Mouse (Mus musculus) left cerebral cortex, adult 2 months (tissue): ENCODE results near the gene Serpinb1c. TPM values are rescaled to one million over a fixed set of nuclear protein-coding genes. Genes with fewer than 3 reads are reported as not detected.
"Not testable (repeated sequence)": the region's sequence is repeated elsewhere in the genome, so short reads cannot be mapped to it uniquely, and the experiment has no call there.

Experiments
- DNase-seq, 2 experiments: peaks; one replicate each; pipeline ENCODE4 v3.0.0; 2021 to 2022; ENCODE audit warnings: low spot score in 2 of 2, mixed read lengths in 1 of 2; ENCODE audit errors: extremely low spot score in 1 of 2
- H3K27ac ChIP-seq: fragments of 200-600 bp; 2 replicates; pipeline ENCODE4 v1.8.1; 2022
- H3K4me3 ChIP-seq: fragments of 200-600 bp; 2 replicates; pipeline ENCODE4 v1.8.1; 2022
- CTCF ChIP-seq: fragments of 200-600 bp; IDR thresholded peaks from 2 replicates; pipeline ENCODE4 v1.8.1; 2022; ENCODE audit warnings: antibody characterized with exemption, mild to moderate bottlenecking, moderate library complexity
- intact Hi-C: fragments of 180-260 bp; cut with DNase I; formaldehyde crosslinking; loops from one replicate; pipeline ENCODE4 v1.15.1; 2025
- total RNA-seq, 2 experiments: library from RNA; stranded (reverse); gene quantifications; 2 replicates each; pipeline ENCODE4 v1.2.3; 2021

Serpinb1c gene
- total RNA-seq, 2 experiments from 2014 or later, result not detected

DNA sequence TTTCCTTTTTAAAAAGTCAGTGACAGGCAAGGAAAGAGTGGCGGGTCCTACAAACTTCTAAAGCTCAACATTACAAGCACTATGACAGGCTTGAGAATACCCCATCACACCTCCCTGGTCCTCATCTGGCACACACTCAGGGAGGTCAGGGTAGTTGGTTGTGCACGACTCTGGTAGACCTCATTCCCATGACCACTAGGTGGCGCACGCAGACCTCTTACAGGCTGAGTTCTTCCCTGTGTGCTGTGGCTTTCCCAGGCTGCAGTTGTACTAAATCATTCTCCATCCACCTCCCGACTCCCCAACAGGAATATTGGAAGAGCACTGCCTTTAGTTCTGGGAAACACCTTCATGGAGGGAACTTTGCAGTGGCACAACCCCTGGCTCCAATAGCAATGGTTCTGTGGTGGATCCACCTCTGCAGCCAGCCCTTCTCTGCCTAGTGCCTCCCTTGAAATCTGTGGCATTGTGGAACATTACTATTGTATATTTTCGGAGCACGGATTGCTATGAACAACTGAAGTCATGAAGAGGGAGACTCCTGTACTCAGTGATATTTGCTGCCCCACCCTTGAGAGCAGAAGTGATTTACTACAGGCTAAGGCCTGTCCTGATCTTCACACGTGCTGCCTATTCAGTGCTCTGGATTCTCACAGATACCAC, 5.3 kb upstream of the Serpinb1c start:
- no peak overlapping the region for H3K27ac ChIP-seq
- DNase-seq, result peak; percentile 87 to 92
- intact Hi-C loops, result loop anchor here (1.0 to 5.0 kb wide), 6 partner anchors 61 to 991 kb away; partner anchors contain the start of gene Serpinb6b
- peak; percentile 98 for TF ChIP-seq CTCF
- no peak overlapping the region for H3K4me3 ChIP-seq

DNA sequence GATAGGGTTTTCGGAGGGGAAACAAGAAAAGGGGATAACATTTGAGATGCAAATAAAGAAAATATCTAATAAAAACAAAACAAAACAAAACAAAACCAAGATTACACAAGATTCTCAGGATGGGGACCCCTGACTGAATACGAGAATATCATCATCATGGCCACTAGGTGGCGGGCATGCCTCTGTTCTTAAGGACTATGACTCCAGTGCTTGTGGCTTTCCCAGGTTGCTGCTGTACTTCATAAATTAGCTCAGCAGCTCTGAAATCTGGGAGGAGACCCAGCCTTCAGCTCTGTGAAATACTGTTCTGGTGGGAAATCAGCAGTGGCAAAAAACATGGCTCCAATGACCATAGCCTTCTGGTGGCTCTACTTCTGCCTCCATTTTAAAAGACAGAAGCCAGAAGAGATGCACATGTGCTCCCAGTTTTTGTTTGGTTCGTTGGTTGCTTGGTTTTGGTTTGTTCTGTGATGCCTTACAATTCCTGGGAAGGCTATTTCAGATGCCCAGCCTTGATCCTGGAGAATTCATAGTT, 4.5 kb upstream of the Serpinb1c start:
- no peak overlapping the region for H3K27ac ChIP-seq
- intact Hi-C loops, result loop anchor here (1.0 to 5.0 kb wide), 6 partner anchors 62 to 992 kb away; partner anchors contain the start of gene Serpinb6b
- H3K4me3 ChIP-seq, result no peak overlapping the region
- peak; percentile 51 to 67 for DNase-seq
- peak; percentile 87 for TF ChIP-seq CTCF

DNA sequence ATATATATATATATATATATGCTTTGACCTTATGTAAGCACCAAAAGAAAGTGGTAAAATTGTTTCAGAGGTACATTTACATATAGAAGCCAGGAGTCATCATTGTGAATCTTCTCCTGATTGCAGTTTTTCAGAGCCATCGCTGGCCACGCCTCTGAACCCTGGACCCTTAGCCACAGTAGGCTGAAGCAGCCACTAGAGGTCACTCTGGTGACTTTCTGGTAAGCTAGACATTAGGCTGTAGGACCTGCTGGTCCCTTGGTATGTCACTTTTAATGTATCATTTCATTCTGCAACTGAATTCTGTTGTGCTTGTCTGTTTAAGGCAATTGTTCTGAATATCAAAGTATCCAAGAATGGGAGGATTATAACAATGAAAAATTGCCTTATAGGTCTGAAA, 2.6 kb upstream of the Serpinb1c start:
- Histone ChIP-seq H3K27ac (no peak overlapping the region), H3K4me3 (no peak overlapping the region)
- TF ChIP-seq CTCF, result peak; percentile 56
- DNase-seq, result peak; percentile 13 to 32
- intact Hi-C loops, result loop anchor here (5.0 kb wide), 1 partner anchor 662 kb away; no protein-coding TSS in a partner anchor

GRCm38 (mm10) chr13:32899114-32899513, 1.1 kb upstream of the Serpinb1c start:
- H3K4me3 ChIP-seq, DNase-seq, intact Hi-C loops, H3K27ac ChIP-seq: not testable (repeated sequence)

DNA sequence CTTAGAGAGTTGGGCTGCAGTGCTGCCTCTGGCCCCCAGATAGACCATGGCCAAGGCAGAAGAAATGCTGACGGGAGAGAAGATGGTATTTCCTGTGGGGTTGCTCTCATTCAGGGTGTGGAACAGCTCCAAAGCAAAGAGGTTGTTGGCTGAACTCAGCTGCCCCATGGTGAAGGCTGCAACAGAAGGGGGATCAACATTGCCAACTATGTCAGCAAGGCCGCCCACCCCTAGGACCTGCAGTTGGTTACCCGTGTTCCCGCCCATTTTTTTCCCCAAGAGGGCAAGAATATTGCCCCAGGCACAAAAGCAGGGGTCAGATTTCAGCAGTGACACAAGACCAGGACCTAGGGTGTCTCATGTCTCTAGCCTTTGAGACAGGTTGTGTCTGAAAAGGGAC, 1.1 kb downstream of the Serpinb1c start:
- intact Hi-C loops, result no loop called here
- Histone ChIP-seq H3K4me3 (no peak overlapping the region), H3K27ac (no peak overlapping the region)
- no peak for TF ChIP-seq CTCF
- no peak for DNase-seq

DNA sequence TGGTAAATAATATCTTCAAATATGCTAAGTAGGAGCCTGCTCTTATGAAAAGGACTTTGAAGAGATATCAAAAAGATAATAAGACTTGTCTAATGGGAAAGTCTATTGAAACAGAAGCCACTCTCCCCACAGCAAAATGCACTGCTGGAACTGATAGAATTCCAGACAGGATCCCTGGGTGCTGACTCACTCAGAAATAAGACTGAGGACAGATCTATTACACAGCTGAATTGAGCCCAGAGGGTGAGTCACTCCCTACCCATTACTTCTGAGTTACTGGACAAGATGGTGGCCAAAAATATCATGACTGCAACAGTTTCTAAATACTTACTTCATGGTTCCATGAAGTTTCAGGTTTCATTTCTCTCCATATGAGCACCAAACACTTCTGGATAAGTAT, 13.3 kb downstream of the Serpinb1c start:
- no peak overlapping the region for H3K4me3 ChIP-seq
- no peak for TF ChIP-seq CTCF
- no peak overlapping the region for H3K27ac ChIP-seq
- no peak for DNase-seq
- intact Hi-C loops, result no loop called here

- intact Hi-C loops, result no loop called here
- Histone ChIP-seq H3K27ac (no peak overlapping the region), H3K4me3 (no peak overlapping the region)
- no peak for DNase-seq
- no peak for TF ChIP-seq CTCF
Observed at GRCm38 (mm10) chr13:32873862-32874261, 24.1 kb downstream of the Serpinb1c start.

DNA sequence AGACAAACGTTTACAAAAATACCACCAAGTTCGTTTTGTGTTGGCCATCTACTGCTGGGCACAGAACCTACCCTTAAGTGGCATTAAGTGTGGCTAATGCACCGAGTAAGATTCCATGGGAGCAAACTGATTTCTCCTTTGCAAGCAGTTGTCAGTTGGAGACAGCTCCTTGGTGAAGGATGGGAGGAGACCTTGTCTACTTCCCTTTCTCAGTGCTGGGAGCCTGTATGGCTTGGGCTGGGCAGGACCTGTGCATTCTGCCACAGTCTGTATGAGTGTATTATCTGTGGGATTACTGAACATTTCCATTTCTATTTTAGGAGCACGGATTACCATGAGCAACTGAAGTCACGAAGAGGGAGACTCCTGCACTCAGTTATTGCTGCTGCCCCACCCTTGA, 29.2 kb downstream of the Serpinb1c start:
- DNase-seq, result no peak
- no peak overlapping the region for H3K4me3 ChIP-seq
- no peak overlapping the region for H3K27ac ChIP-seq
- no peak for TF ChIP-seq CTCF
- intact Hi-C loops, result loop anchor here (5.0 to 10.0 kb wide), 2 partner anchors 898 to 1126 kb away; no protein-coding TSS in a partner anchor

GRCm38 (mm10) chr13:32868233-32868632, 29.8 kb downstream of the Serpinb1c start:
- not testable (repeated sequence) for H3K4me3 ChIP-seq, H3K27ac ChIP-seq, DNase-seq
- intact Hi-C loops, result loop anchor here (5.0 to 10.0 kb wide), 2 partner anchors 899 to 1127 kb away; no protein-coding TSS in a partner anchor

DNA sequence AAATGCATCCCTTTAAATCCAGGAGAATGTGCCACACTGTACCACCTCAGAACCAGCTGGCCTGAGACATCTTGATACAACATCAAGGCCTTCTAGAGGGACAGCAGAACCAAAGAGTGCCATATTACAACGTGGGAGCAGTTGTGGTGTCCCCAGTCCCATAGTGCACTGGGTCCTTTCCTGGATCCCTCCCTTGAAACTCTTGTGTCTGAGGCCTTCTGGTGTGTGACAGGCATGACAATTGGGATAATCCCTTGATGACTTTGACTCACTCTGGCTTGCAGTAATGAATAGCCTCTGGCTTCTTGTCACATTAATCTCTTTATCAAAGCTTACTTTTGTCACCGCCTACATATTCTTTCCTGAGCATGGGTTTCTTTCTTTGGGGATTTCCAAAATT, 31.0 kb downstream of the Serpinb1c start:
- Histone ChIP-seq H3K27ac (no peak overlapping the region), H3K4me3 (no peak overlapping the region)
- no peak for TF ChIP-seq CTCF
- no peak for DNase-seq
- intact Hi-C loops, result loop anchor here (2.0 to 10.0 kb wide), 3 partner anchors 900 to 1128 kb away; no protein-coding TSS in a partner anchor

GRCm38 (mm10) chr13:32866484-32866883, 31.5 kb downstream of the Serpinb1c start:
- TF ChIP-seq CTCF, result peak; percentile 94
- H3K27ac ChIP-seq, result no peak overlapping the region
- no peak overlapping the region for H3K4me3 ChIP-seq
- intact Hi-C loops, result loop anchor here (2.0 to 10.0 kb wide), 3 partner anchors 901 to 1128 kb away; no protein-coding TSS in a partner anchor
- DNase-seq, result peak; percentile 62 to 77

DNA sequence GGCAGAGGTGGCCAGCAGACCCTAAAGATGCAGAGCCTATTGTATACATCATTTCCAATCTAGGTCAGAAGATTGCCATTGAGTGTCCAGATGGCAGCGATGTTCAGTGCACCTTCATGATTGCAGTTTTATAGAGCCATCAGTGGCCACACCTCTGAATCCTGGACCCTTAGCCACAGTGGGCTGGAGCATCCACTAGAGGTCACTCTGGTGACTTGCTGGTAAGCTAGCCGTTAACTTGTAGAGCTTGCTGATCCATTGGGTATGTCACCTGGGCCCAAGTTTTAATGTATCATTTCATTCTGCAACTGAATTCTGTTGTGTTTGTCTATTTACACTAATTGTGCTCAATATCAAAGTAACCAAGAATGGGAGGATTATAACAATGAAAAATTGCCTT, 32.4 kb downstream of the Serpinb1c start:
- H3K27ac ChIP-seq, result no peak overlapping the region
- intact Hi-C loops, result loop anchor here (5.0 to 10.0 kb wide), 2 partner anchors 902 to 1129 kb away; no protein-coding TSS in a partner anchor
- DNase-seq, result no peak
- no peak overlapping the region for H3K4me3 ChIP-seq
- TF ChIP-seq CTCF, result peak; percentile 35

GRCm38 (mm10) chr13:32864529-32864928, 33.5 kb downstream of the Serpinb1c start:
- not testable (repeated sequence) for DNase-seq, H3K4me3 ChIP-seq, H3K27ac ChIP-seq
- intact Hi-C loops, result loop anchor here (10.0 kb wide), 1 partner anchor 1130 kb away; no protein-coding TSS in a partner anchor
